Mouse (Mus musculus) left cerebral cortex, postnatal 36 days (tissue): ENCODE data around the gene B9d1. TPM values are rescaled to one million over a fixed set of nuclear protein-coding genes. Genes with fewer than 3 reads are reported as not detected.

Source experiments
- DNase-seq, 2 experiments: peaks; one replicate each; pipeline ENCODE4 v3.0.0; 2021 to 2022; ENCODE audit warnings: low spot score in 2 of 2, mixed read lengths in 1 of 2
- intact Hi-C: fragments of 180-260 bp; cut with DNase I; formaldehyde crosslinking; loops from one replicate; pipeline ENCODE4 v1.15.1; 2025
- total RNA-seq, 2 experiments: library from RNA; stranded (reverse); gene quantifications; 2 replicates each; pipeline ENCODE4 v1.2.3; 2021

Gene B9d1
- total RNA-seq, result 10 to 100 TPM; 40.3 to 44.4 TPM

DNA sequence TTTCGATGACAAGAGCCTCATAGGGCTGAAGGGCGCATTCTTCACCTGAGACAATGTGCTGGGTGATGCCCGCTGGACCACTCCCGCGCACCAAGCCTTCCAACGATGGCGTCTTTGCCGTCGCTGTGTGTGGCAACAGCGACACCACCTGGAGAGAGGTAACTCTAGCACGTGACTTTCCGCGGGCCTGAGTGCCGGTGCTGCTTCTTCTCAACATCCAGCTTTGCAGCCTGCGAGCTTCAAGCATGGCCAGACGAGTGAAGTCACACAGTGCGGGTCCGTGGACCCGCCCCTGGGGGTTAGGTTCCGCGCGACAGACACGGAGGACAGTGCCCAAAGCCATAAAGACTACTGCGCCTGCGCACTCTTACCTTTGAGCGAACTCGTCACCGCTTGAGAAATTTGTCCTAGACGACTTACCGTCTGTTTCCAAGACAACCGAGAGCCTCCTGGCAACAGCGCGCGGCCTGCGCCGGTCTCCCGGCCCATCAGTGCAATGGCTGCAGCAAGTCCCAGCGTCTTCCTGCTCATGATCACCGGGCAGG is at the start of gene B9d1:
Gene B9d1, plus strand, starts transcription at position 432 of the 545 bp plus-strand sequence.
- intact Hi-C loops, result loop anchor here (2.0 to 10.0 kb wide), 3 partner anchors 73 to 330 kb away; partner anchors contain the start of genes Epn2 and Usp22
- DNase-seq, result peak; percentile 97 to 98

DNA sequence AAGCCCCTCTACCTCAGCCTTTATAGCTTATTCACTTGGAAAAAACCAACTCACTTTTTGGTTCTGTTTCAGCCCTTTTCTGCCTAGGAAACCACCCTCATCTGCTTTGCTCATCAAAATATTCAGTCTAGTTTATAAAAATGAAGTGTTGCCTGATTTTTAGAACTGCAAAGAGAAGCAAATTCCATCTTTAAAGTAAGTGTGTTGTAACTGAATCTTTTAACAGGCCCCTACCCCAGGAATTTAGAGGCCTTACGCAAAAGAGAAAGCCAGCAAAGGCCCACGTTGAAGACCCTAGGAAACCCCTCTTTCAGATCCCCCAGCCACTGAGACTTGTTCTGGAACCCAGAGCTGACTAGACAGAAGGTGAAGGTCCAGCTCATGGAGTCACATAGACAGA is 40.9 kb upstream of the B9d1 start:
- intact Hi-C loops, result no loop called here
- DNase-seq, result no peak

DNA sequence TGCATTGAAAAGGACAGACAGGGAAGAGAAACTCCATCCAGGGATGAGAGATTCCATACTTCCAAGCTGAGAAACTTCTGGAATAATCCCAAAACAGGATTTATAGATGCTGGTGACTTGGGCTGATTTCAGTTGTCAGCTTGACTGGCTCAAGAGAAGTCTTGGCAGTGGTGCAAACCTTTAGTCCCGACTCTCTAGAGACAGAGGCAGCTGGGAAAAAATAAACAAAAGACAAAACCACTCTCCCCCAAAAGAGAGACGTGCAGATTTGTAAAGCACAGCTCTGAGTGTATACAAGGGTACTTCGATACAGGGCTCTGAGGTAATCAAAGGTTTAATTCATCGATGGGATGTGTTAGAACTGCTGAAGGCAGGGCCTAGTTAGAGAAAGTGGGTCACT is 39.5 kb upstream of the B9d1 start:
- DNase-seq, result no peak
- intact Hi-C loops, result no loop called here

- DNase-seq, result no peak
- intact Hi-C loops, result no loop called here
These were observed 36.4 kb upstream of the B9d1 start for GRCm38 (mm10) chr11:61468534-61468933.

DNA sequence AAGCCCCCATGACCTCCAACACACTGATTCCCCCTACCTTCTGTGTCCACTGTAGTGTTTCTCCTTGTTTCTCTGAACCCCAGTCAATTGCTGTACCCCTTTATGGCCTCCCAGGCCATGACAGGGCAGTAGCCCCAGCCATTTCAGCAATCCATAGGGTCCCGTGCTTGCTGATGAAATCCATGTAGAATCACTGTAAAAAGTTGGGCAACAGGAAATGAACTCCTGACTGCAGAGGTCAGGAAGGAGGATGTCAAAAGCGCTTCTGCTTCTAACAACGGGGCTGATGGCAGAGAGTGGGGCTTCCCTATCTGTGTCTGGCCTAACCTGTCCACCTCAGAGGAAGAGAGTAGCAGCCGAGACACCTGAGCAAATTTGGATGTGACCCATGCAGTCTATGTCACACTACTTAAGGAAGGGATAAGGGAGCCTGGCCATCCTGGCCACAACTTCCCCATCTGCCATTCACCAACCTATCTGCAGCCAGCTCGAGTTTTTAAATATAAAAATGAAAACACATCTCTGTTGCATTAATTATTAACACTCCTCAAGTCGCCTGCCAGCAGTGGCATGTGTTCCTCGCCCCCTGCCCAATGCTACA is 35.5 kb upstream of the B9d1 start:
- no peak for DNase-seq
- intact Hi-C loops, result no loop called here

DNA sequence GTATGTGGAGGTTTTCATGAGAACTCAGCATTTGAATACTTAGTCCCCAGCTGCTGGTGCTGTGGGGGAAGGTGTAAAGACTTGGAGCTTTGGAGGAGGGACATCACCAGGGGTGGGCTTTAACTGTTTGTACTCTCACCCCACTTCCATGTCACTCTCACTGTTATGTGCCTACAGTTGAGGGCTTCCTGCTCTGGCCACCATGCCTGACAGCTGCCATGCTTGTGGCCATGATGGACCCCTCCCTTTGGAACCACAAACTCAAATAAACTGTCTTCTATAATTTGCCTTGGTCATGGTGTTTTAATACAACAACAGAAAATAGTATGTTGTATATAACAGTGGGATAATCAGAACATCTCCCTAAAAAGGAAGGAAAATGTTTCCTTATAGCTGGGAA is 34.1 kb upstream of the B9d1 start:
- no peak for DNase-seq
- intact Hi-C loops, result no loop called here

DNA sequence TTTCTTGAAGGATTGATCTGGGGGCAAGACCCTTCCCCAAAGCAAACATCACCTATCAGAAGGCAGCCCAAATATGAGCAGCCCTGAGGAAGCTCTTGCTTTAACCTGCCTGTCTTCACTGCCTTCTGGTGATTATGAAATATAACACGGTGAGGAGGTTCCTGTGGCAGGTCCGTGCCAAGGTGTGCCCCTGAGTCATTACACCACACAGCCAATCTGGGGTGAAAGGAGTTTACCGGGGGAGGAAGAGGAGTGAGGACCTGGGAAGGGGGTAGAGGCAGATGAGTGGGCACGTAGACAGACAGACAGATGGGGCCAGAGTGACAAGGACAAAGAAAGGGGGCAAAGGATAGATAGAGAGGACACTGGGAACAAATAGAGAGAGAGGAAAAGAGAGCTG is 31.3 kb upstream of the B9d1 start:
- no peak for DNase-seq
- intact Hi-C loops, result no loop called here

GRCm38 (mm10) chr11:61476786-61477382 is 28.1 kb upstream of the B9d1 start:
- intact Hi-C loops, result loop anchor here (1.0 kb wide), 1 partner anchor 43 kb away; no protein-coding TSS in a partner anchor
- peak in 1 of 2 experiments; percentile 38 for DNase-seq

GRCm38 (mm10) chr11:61477566-61478508 is 27.1 kb upstream of the B9d1 start:
- intact Hi-C loops, result loop anchor here (1.0 kb wide), 1 partner anchor 44 kb away; no protein-coding TSS in a partner anchor
- no peak for DNase-seq

DNA sequence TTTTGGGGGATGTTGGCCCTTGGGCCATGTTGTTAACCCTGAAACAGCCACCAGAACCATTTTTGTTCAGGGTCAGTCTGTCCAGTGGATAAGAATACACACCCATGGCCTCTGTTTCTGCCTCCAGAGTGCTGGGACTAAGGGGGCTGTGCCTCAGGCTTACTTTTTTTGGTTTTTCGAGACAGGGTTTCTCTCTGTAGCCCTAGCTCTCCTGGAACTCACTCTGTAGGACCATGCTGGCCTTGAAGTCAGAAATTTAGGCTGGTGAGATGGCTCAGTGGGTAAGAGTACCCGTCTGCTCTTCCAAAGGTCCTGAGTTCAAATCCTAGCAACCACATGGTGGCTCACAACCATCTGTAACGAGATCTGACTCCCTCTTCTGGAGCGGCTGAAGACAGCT is 26.2 kb upstream of the B9d1 start:
- no peak for DNase-seq
- intact Hi-C loops, result no loop called here

DNA sequence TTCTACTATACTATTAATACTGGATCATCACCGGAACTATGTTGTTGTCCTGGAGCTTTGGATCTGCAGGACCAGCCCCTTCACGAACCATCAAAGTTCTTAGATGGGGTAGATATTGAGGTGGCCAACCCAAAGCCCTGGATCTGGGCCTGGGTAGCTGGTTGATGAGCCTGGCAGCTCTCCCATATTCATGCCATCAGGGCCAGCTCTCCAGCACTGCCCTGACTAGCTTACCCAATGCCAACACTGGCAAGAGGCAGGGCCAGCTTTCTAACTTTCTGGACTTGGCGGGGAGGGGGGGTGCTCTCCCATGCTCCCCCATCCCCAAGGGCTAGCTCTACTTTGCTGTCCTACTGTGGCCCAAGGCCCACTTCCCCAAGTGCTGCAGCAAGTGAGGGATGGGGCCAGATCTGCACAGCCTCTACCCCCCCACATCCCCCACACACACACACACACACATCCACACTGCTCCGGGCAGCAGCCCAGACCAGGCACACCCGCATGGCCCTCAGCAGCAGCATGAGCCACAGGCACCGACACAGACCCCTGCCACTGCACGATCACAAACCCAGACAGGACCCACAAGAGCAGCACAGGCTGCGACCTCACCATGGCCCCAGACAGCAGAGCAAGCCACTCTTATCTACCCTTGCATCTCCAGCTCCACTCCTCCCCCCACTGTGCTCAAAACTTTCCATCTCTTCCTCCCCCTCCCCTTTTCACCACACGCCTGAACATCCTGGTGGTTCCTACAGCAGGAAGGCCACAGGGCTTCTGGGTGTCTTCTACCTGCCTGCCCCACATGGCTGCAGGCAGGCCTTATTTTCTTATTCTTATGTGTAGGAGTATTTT is 23.5 kb upstream of the B9d1 start:
- intact Hi-C loops, result no loop called here
- DNase-seq, result no peak

- intact Hi-C loops, result no loop called here
- DNase-seq, result no peak
These were observed 21.6 kb upstream of the B9d1 start for GRCm38 (mm10) chr11:61483226-61483845.

- intact Hi-C loops, result no loop called here
- DNase-seq, result no peak
These were observed 20.7 kb upstream of the B9d1 start for GRCm38 (mm10) chr11:61484256-61484612.

GRCm38 (mm10) chr11:61484613-61485540 is 20.1 kb upstream of the B9d1 start, which contains the start of gene Mfap4:
Gene Mfap4 (plus strand): TSS chr11:61485431.
- intact Hi-C loops, result no loop called here
- peak; percentile 73 to 81 for DNase-seq

- intact Hi-C loops, result no loop called here
- no peak for DNase-seq
These were observed 19.1 kb upstream of the B9d1 start for GRCm38 (mm10) chr11:61485541-61486457.

- intact Hi-C loops, result no loop called here
These were observed 18.3 kb upstream of the B9d1 start for GRCm38 (mm10) chr11:61486458-61487219.

More at GRCm38 (mm10) chr11:61486458-61487219, 18.3 kb upstream of the B9d1 start:
- no peak for DNase-seq
